ENCODE assay signal across 8 mouse cellular contexts in genomic region chr10:43378279-43378678, GRCm38 (mm10).
DNase-seq lines count a peak whose midpoint lies in the region; ATAC-seq and TF ChIP-seq lines count a peak whose summit lies in the region.

No protein-coding gene starts in this region.

- H3K9ac ChIP-seq in embryonic facial prominence, embryonic 14.5 days (ENCODE audit: low read depth, low read length): no peak overlapping the region
- no peak overlapping the region for H3K9ac ChIP-seq in kidney, embryonic 16.5 days (replicated peaks; ENCODE audit: low read length)

- H3K36me3 ChIP-seq in embryonic facial prominence, embryonic 14.5 days (ENCODE audit: control insufficient read depth, insufficient read depth, low read length): no peaks in the 10 kb centered on the region
- H3K36me3 ChIP-seq in kidney, embryonic 16.5 days (ENCODE audit: insufficient read depth, low read length): no peaks in the 10 kb centered on the region

- 31% methylated on average over 5 of the region's 5 CpGs for WGBS in bone marrow, adult 2 months
- WGBS in embryonic facial prominence, embryonic 14.5 days: 53% methylated on average over 5 of the region's 5 CpGs
- WGBS in kidney, embryonic 16.5 days: 48% methylated on average over 5 of the region's 5 CpGs

- peak; percentile 40 for TF ChIP-seq CTCF in bone marrow, adult 2 months (IDR thresholded peaks at IDR 0.05; ENCODE audit: control insufficient read depth, insufficient read depth, low read length)

- H3K27me3 ChIP-seq in embryonic facial prominence, embryonic 14.5 days (replicated peaks; ENCODE audit: control insufficient read depth, insufficient read depth, low read length): no peaks in the 10 kb centered on the region
- no peaks in the 10 kb centered on the region for H3K27me3 ChIP-seq in kidney, embryonic 16.5 days (ENCODE audit: insufficient read depth, low read length)

- H3K4me3 ChIP-seq in bone marrow, adult 2 months (replicated peaks; ENCODE audit: control insufficient read depth, low read depth, low read length): no peak overlapping the region
- H3K4me3 ChIP-seq in embryonic facial prominence, embryonic 14.5 days (ENCODE audit: low read depth, low read length): no peak overlapping the region
- no peak overlapping the region for H3K4me3 ChIP-seq in kidney, embryonic 16.5 days (ENCODE audit: low read length)

- DNase-seq in frontal cortex, adult 2 months (ENCODE audit: extremely low spot score in 1 of 2, low spot score in 1 of 2): peak; percentile 6 to 71
- DNase-seq in frontal cortex, postnatal 10 days (ENCODE audit: low spot score in 2 of 2): no peak
- DNase-seq in B cell, adult 2 months: peak; percentile 76 to 78
- DNase-seq in embryonic facial prominence, embryonic 14.5 days (ENCODE audit: low spot score): peak; percentile 39
- DNase-seq in thymus, postnatal 0 days (ENCODE audit: low spot score): peak; percentile 73

- H3K4me2 ChIP-seq in embryonic facial prominence, embryonic 14.5 days (ENCODE audit: low read depth, low read length): no peak overlapping the region
- no peak overlapping the region for H3K4me2 ChIP-seq in kidney, embryonic 16.5 days (replicated peaks; ENCODE audit: low read depth, low read length)

- TF ChIP-seq POLR2A in bone marrow, adult 2 months (IDR thresholded peaks at IDR 0.05; ENCODE audit: borderline replicate concordance, control insufficient read depth, low read depth, low read length): no peak

- no peak for ATAC-seq in embryonic facial prominence, embryonic 14.5 days (ENCODE audit: low read depth)
- ATAC-seq in kidney, embryonic 16.5 days (ENCODE audit: low FRiP score, low TSS enrichment): 0 out of 2 replicates have a peak, but pooled peaks have one; percentile 22
- ATAC-seq in megakaryocyte, adult 5-6 weeks (ENCODE audit: poor library complexity, severe bottlenecking): peak; percentile 75

- no peaks in the 10 kb centered on the region for H3K9me3 ChIP-seq in embryonic facial prominence, embryonic 14.5 days (ENCODE audit: control insufficient read depth, low read length)
- no peaks in the 10 kb centered on the region for H3K9me3 ChIP-seq in kidney, embryonic 16.5 days (ENCODE audit: low read length)

- H3K4me1 ChIP-seq in bone marrow, adult 2 months (ENCODE audit: control insufficient read depth, insufficient read depth, low read length): no peaks in the 10 kb centered on the region; the same call in 1 of the 2 replicates
- H3K4me1 ChIP-seq in embryonic facial prominence, embryonic 14.5 days (ENCODE audit: control insufficient read depth, insufficient read depth, low read length): no peaks in the 10 kb centered on the region
- 0 out of 2 replicates have a peak, but pooled peaks cover 5% of the 10 kb centered on the region for H3K4me1 ChIP-seq in kidney, embryonic 16.5 days (ENCODE audit: insufficient read depth, low read length)

- no peak overlapping the region for H3K27ac ChIP-seq in bone marrow, adult 2 months (ENCODE audit: control insufficient read depth, insufficient read depth, low read depth, low read length, poor library complexity)
- no peak overlapping the region for H3K27ac ChIP-seq in embryonic facial prominence, embryonic 14.5 days (replicated peaks; ENCODE audit: low read depth, low read length)
- H3K27ac ChIP-seq in kidney, embryonic 16.5 days (ENCODE audit: low read length): peak overlapping the region; percentile 46; the same call in 1 of the 2 replicates

Comparison
In these comparisons a context has a peak if more than half of its experiments do, and no peak if none do; other contexts are left out.
1. DNase-seq: peak in frontal cortex, adult 2 months (2 of 2), B cell, adult 2 months (2 of 2), embryonic facial prominence, embryonic 14.5 days (single experiment) and thymus, postnatal 0 days (single experiment); none in frontal cortex, postnatal 10 days (0 of 2).